Mouse (Mus musculus): ENCODE results near the gene Pdk1.

DNA sequence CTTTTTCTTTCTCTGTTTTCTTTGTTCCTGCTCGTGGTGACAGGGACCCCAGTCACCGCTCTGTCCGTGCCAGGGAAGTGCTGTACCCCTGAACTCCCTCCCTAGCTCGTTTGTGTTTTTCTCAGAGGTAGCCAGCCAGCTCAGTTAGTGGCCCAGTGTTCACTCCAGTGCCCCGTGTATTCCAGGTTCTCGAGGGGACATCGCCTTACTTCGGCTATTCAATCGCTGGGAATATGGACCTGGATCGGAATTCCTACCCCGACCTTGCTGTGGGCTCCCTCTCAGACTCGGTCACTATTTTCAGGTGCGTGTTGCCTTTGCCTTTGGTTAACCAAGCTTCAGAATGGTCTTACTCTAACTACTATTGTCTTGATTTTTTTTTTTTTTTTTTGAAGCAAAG, 45.3 kb upstream of the Pdk1 start:
- TF ChIP-seq CTCF (IDR thresholded peaks at IDR 0.05; ENCODE audit: low read depth, low read length) (no peak), POLR2A (IDR thresholded peaks at IDR 0.05; ENCODE audit: extremely low read depth, insufficient read depth, low read length) (no peak)
